Mouse (Mus musculus): ENCODE data around the gene Pdcd11. TPM values are rescaled to one million over a fixed set of nuclear protein-coding genes. Genes with fewer than 3 reads are reported as not detected.

Gene Pdcd11
- 10 to 100 TPM; 18.9 to 20.5 TPM for total RNA-seq (2021)
- long read RNA-seq, experiment 1, full-length matches to known transcripts: 2 of 21 reads
- long read RNA-seq, experiment 1, partial matches to known transcripts: 17 of 21 reads
- long read RNA-seq, experiment 1, other reads (novel, unspliced or antisense): 2 of 21 reads
- long read RNA-seq, experiment 2, full-length matches to known transcripts: 4 of 6 reads
- long read RNA-seq, experiment 2, partial matches to known transcripts: 1 of 6 reads
- long read RNA-seq, experiment 2, other reads (novel, unspliced or antisense): 1 of 6 reads

DNA sequence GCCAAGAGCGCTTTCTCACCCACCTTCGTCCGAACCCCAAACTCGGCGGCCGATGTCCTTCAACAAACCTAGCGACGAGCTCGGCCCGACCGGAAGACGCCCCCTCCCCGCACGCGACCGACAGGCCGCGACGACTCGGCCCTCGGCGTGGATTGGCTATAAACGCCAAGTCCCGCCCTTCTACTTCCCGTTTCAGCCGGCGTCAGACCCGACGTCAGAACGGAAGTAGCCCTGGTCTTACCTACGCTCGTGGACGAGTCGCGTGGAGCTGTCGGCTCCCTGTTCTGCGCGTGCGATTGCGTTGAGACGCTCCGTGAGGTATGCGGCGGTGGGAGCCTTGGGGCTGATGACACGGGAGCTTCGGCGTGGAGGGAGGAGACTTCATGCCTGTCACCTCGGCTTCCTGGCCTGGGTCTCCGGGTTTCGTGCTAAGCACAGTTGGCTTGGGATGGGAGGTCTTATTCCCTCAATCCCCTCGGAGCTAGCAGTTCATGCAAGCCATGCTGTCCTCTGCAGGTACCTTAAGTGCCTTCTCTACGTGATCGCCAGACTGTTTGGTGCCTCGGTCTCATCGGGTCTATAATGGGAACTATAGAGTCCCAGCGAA lies at the start of gene Pdcd11, which contains the start of gene Usmg5:
Gene Pdcd11 (plus strand): TSS at position 219 of the 607 bp plus-strand sequence.
Gene Usmg5 (minus strand): TSS at position 98 of the 607 bp plus-strand sequence.
- peak; percentile 97 for DNase-seq

DNA sequence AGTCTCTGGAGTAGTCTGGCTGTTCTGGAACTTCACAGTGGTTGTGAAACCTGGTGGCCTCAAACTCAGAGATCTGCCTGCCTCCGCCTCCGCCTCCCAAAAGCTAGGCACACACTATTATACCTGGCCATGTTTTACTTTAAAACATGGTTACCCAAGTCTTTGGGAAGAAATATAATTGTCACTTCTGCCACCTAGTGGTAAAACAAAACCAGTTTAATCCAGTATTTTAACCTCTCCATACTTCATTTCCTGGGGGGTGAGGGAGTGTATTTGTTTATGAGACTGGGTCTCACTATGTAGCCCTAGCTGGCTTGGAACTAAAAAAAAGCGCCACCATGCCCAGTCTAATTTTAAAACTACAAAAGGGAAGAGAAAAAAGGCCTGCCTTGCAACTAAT lies 47.0 kb upstream of the Pdcd11 start:
- no peak for DNase-seq

DNA sequence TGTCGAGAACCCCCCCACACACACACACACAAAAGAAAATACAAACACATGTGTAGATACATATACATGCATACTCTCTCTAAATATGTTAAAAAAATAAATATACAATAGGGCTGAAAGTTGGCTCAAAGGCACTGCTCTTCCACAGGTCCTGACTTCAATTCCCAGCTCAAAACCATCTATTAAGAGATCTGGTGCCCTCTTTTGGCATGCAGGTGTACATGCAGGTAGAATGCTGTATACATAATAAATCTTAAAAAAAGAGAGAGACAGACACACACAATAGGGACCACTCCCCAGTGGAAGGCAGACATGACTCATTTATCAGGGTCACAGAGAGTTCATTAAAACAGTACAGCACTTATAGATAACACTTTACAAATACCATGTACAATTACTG lies 44.2 kb upstream of the Pdcd11 start:
- DNase-seq: no peak

DNA sequence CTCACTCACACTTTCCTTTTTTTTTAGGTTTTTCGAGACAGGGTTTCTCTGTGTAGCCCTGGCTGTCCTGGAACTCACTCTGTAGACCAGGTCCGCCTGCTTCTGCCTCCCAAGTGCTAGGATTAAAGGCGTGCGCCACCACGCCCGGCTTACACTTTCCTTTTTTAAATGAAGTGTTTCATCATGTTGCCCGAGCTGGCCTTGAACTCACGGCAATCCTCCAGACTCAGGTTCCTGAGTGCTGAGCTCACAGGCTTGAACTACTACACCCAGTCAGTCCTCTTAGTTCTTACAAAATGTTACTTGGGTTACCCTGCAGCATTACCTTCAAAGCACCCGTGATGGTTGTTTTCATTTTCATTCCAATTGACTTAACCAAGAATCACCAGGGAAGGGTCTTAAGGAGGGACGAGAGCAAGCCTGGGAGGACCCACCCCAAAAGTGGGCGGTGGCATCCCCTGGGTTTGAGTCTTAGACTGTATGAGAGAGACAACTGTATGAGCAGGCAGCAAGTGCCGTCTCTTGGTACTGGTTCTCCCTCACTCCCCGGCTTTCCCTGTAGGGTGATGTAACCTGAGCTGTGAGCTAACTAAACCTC lies 43.2 kb upstream of the Pdcd11 start:
- peak; percentile 51 for DNase-seq

DNA sequence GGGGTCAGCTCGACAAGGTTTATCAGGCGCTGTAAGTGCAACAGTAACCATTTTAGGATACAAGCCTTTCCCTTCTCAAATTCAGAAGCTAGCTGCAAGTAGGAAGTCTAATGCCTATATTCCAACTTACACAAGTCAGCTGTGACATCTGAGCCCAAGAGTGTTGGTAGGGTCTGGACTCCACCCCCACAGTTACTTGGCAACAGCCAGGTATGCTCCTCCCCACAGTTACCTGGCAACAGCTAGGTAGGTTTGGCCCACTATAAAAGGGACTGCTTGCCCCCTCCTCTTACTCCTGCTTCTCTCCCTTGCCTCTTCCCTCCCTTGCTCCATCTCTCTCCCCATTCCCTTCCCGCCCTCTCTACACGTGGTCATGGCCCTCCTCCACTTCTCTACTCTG lies 41.5 kb upstream of the Pdcd11 start:
- no peak for DNase-seq

DNA sequence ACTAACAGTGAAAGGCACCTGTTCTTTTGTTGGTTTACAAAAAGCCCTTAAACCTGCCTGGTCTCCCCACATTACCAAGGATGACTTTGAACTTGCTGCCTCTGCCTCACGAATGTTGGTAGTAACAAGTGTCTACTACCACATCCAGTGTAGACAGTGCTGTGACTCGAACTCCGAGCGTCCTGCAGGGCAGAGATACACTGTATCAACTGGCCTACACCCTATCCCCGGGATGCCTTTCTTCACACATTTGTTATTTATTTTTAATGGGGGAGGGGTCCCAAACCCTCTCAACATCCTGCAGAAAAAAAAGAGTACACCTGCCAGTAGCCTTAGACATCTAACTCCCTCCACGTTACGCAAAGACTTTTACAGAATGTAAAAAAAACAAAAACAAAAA lies 40.7 kb upstream of the Pdcd11 start:
- DNase-seq: no peak

DNA sequence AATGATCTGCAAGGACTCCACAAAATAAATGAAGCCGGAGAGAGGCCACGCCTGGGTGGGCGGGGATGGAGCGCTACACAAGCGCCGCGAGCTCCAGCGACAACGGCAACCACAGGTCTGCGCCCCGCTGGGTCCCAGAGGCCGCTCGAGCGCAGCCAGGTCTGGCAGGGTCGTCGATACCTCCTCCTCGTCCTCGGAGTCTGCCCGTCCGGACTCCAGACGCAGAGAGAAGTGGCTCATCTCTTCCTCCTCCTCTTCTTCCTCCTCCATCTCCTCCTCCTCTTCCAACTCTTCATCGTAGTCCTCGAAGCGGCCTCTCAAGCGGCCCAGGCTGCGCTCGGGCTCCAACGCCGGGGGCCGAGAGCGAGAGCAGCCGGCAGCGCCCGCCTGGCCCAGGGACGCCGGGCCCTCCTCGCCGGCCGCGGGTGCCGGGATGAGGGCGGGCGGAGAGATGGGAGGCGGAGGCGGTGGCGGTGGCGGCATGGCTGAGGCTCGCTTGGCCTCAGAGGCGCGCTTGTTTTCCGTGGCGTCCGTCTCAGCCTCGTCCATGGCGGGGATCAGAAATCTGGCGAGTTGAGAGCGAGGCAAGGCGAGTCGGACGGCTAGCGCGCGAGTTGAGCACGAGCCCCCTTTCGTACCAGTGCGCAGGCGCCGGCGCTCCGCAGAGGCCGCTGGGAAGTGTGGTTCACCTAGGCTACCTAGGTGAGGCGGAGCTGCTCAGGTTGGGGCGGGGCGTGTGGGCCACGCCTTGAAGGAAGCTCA lies 40.1 kb upstream of the Pdcd11 start, which contains the start of gene Pcgf6:
Gene Pcgf6 (minus strand): TSS at position 636 of the 762 bp plus-strand sequence.
- DNase-seq: peak; percentile 84

DNA sequence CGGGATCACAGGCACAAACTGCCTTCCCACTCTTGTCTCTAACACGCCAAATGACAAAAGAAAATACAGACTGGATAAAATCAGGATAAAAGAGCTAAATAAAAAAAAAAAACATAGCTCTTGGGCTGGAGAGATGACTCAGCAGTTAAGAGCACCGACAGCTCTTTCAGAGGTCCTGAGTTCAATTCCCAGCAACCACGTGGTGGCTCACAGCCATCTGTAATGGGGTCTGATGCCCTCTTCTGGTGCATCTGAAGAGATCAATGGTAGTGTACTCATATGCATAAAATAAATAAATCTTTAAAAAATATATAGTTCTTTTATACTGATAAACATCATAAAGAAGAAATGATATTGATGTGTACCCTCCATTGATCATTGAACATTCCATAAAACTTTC lies 37.6 kb upstream of the Pdcd11 start:
- no peak for DNase-seq

DNA sequence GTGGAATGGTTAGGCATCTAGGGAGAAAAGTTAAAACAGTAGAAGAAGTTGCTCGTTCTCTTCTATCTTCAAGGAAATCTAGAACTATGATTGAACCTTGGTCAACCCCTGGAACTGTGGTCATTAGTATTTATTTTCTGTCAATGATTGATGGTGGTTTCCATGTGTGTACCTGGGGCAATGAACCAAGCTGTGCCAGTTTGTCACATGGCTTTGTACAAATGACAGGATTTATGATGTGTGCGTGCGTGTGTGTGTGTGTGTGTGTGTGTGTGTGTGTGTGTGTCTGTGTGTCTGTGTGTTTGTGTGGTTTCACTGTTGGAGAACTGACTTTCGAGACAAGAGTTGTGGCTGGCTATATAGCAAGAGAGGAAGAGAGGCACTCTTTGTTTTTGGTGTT lies 37.1 kb upstream of the Pdcd11 start:
- no peak for DNase-seq

DNA sequence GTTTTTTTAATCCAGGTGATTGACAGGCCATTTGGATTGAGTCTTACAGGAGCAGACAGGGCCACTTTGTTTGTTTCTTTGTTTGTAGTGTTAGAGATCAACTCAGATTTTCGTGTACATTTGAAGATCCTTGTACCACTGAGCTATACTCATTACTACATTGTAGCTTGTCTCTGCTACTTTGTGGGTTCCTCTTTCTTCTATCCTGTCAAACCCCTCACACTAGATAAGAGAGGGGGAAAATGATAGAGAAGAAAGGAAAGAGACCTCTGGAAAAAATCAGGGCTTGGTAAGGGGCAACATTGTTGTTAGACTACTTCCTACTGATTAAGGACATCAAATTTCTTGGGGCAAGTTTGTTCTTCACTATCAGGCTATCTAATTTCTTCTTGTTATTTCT lies 32.9 kb upstream of the Pdcd11 start:
- no peak for DNase-seq

DNA sequence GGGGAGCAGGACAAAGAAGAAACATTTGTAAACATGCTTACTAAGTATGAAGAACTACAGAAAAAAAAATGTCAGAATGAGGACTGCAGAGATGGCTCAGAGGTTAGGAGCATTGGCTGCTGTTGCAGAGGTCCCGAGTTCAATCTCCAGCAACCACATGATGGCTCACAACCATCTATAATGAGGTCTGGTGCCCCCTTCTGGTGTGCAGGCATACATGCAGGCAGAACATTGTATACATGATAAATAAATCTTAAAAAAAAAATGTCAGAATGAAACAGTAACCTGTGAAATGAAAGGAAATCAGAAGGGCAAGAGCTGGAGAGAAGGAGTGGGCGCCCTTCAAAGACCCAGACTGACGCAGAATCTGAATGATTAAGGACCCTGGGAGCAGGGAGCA lies 24.7 kb upstream of the Pdcd11 start:
- no peak for DNase-seq

DNA sequence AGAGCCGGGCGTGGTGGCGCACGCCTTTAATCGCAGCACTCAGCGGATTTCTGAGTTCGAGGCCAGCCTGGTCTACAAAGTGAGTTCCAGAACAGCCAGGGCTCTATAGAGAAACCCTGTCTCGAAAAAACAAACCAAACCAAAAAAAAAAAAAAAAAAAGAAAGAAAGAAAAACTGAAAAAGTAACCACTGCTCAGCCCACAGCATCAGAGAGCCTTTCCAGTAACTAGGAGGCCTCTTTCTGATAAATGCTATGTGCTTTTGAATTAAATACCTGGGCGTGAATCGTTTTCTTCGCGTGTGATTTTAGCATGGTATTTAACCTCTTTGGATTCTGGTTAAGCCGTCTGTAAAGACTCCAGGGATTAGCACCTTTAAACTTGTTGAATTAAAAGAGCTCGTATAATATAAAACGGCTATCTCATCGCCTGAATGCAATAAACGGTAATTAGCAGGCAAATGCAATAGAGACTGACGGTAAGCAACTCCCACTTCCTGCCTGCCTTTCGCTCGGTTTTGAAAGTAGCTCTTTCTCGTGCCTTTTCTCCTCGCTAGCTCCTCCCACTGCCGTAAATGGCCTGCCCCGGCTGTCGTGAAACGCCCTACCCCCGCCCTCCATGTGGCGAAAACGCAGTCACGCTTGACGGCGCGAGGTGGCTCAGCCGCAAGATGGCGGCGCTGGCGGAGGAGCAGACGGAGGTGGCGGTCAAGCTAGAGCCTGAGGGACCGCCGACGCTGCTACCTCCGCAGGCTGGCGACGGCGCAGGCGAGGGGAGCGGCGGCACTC lies 23.3 kb upstream of the Pdcd11 start, which contains the start of gene Taf5:
Gene Taf5 (plus strand): TSS at position 651 of the 787 bp plus-strand sequence.
- peak; percentile 98 for DNase-seq

DNA sequence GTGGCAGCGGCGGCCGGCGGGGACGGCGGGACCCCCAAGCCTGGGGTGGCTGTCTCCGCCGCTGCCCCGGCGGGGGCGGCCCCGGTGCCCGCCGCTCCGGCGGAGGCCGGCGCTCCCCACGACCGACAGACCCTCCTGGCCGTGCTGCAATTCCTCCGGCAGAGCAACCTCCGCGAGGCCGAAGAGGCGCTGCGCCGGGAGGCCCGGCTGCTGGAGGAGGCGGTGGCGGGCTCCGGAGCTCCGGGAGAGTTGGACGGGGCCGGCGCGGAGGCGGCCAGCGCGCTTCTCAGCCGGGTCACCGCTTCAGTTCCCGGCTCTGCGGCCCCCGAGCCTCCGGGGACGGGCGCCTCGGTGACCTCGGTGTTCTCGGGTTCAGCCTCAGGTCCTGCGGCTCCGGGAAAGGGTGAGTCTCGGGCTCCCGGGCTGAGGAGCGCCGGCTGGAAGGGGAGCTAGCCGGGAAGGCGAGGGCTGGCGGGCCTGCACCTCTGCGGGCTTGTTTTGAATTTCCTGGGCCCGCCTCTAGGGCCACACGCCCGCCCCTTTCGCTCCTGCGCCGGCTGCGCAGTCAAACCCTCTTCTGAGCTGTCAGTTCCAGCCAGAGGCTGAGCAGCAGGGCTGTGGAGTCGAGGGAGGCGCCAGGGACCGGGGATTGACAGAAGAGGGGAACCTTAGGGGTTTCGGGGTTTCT lies 22.5 kb upstream of the Pdcd11 start:
- DNase-seq: peak; percentile 93

DNA sequence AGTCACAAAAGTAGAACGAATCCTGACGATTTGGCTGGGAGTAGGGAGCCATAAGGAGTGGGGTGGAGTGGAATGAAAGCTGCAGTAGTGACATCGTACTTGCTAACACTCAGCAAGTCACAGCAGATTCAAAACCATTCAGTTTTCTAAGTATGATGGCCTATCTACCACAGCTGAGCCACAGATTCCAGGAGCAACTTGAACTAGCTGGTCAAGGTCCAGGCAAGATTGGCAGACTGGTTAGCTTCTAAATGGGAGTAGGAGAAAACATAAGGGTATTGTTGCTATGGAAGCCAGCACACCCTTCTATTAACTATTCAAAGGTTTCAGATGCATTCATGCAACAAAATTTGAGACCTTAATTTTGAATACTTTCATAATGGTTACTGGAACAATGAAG lies 2.3 kb upstream of the Pdcd11 start:
- DNase-seq: no peak

DNA sequence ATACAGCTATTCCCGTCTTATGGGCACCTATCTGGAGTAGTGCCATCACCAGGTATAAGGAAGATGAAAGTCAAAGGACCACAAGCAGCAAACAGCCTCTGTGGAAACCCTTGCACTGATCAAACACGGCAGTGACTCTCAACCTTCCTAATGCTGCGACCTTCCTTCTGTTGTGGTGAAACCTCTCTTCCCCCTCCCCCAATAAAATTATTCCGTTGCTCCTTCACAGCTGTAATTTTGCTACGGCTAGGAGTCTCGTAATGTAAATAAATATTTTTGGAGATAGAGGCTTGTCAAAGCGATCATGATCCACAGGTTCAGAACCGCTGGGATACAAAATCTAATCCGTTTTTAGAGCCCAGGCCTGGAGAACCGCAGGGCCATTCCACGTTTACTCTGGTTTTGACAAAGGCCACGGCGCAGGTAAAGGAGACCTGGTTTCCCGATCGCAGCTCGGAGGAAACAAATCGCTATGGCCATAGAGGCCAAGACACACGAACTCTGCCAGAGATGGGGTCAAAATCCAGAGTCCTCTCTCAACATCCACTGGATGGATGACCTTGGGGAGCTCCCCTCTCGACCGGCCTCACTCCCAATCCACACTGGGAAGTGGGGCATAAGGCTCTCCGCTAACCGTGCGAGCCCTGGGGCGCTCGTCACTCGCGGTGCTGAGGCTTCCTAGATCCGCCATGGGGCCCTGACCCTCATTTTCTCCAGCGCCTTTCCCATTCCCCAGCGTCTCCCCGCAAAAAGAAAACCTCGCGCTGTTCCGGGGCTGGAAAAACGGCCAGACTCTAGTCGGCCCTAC lies 646 bp upstream of the Pdcd11 start:
- DNase-seq: peak; percentile 58

DNA sequence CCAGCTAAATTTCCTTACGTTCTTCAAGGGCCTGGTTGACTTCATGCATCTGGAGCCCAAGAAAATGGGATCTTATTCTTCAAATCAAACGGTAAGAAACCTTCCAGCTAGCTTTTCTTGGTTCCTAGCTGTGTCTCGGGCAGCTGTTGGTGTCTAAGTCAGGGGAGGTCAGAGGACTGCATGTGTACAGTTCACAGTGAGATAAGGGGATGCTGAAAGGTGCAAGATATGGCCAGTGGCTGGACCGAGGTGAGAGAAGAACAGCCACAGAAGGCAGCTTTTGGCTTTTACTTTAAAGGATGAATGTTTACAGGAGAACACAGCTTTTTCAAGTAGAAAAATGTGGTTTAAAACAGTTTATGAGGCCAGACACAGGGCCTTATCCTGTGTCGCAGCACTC lies 10.5 kb downstream of the Pdcd11 start:
- DNase-seq: no peak

DNA sequence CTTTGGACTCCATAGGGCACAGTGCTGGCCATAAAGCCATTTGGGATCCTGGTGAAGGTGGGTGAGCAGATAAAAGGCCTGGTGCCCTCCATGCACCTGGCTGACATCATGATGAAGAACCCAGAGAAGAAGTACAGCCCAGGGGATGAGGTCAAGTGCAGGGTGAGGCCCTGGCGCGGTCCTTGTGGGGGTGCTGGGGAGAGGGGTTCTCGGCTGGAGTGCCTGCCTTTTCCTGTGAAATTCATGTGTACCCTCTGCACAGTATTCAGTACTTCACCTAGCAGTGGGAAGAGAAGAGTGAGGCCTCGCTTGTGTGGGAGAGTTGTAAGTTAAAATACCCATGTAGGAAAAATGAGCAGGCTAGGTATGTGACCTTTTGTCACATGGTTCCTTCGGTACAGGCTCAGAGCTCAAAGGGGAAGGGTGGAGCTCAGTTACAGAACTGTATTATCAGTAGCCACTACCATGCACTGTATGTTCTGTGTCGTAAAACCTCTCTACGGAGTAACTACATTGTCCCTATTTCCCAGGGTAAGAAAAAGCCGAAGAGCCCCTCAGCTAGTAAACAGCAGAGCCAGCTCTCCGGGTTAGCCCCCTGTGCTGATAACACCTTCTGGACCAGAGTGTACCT lies 14.2 kb downstream of the Pdcd11 start:
- no peak for DNase-seq

DNA sequence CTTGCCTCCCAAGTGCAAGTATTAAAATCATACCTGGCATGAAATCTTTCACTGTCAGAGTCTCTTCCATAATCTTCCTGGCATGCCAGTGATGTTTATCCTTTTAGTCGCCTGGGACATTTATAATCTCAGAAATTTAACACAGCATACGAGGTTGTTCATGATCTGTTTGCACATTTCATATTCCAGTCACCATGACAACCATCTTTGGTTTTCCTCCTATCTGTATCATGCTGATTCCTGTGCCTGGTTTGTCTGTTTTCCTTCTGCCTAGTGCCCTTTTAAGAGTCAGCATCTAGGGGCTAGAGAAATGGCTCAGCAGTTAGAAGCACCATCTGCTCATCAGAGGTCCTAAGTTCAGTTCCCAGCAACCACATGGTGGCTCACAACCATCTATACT lies 28.1 kb downstream of the Pdcd11 start:
- DNase-seq: no peak

DNA sequence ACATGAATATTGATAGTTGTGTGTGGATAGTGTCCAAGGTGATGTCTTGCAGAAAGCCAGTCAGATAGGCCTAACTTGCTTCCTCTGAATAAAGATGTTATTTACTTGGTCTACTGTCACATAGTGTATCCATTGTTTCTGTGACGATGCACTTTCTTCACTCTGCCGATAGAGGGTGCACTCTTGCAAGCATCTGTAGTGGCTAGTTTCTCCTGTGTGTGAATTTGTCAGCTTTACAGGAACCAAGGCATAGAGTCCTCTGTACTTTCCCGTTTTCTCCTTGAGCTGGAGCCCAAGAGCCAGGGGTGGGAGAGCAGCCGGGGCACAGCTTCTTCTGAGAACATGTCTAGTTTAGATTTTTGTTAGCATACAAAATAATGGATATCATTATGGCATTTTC lies 30.5 kb downstream of the Pdcd11 start:
- no peak for DNase-seq

DNA sequence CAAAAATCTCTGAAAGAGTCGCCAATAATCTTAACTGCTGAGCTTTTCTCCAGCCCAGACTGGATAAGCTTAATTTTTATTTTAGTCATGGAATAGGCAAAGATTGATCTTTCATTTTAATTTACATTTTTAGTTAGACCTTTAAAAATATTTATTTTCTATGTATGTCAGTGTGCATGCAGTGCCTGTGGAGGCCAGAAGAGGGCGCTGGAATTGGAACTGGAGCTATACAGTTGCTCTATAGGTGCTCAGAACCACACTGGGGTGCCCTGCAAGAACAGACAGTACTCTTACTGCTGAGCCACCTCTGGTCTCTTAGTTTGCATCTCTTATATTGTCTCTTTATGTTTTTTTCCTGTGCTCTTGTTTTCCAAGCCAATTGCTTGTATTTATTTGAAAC lies 32.2 kb downstream of the Pdcd11 start:
- peak; percentile 46 for DNase-seq
